Comparison of ENCODE assay signal across 14 mouse cellular contexts in genomic region chr5:117622221-117622620, GRCm38 (mm10).
DNase-seq lines count a peak whose midpoint lies in the region; ATAC-seq and TF ChIP-seq lines count a peak whose summit lies in the region.
"Had no signal": no experiment of that assay in that cellular context is flagged by ENCODE, and none has a peak within 500 bp of the region (broad histone marks: within the 10 kb centered on the region; RNA-seq: fewer than 3 reads in every experiment).

No protein-coding gene starts in this region.

- no peaks in the 10 kb centered on the region for H3K36me3 ChIP-seq in kidney, adult 2 months (ENCODE audit: control insufficient read depth, insufficient read depth, low read length)
- no peaks in the 10 kb centered on the region for H3K36me3 ChIP-seq in kidney, postnatal 0 days (ENCODE audit: insufficient read depth, low read length)
- H3K36me3 ChIP-seq in midbrain, embryonic 10.5 days = no peaks in the 10 kb centered on the region
- H3K36me3 ChIP-seq: embryonic facial prominence, embryonic 15.5 days had no signal

- no peaks in the 10 kb centered on the region for H3K9me3 ChIP-seq in kidney, postnatal 0 days (replicated peaks; ENCODE audit: low read length)
- no peaks in the 10 kb centered on the region for H3K9me3 ChIP-seq in midbrain, embryonic 10.5 days (replicated peaks)
- H3K9me3 ChIP-seq: embryonic facial prominence, embryonic 15.5 days had no signal

- peak; percentile 68 for ATAC-seq in kidney, postnatal 0 days (replicated peaks; ENCODE audit: low FRiP score, low read depth)
- ATAC-seq in monocyte, adult 5-6 weeks (replicated peaks; ENCODE audit: insufficient number of reproducible peaks, low FRiP score, low TSS enrichment, poor library complexity, severe bottlenecking) = no peak

- TF ChIP-seq POLR2A in kidney, adult 2 months (IDR thresholded peaks at IDR 0.05; ENCODE audit: low read depth, low read length) = no peak

- peak; percentile 36 for DNase-seq in kidney, adult 2 months
- no peak for DNase-seq in kidney, postnatal 14 days
- DNase-seq in brain, adult 2 months (ENCODE audit: low read depth, low spot score) = peak; percentile 75
- DNase-seq in cerebellum, adult 9-11 months = peak; percentile 49
- peak; percentile 83 for DNase-seq in kidney, postnatal 0 days (ENCODE audit: low spot score)
- DNase-seq in thymus, adult 18-20 months = no peak
- no peak for DNase-seq in midbrain, embryonic 10.5 days (ENCODE audit: low spot score)
- DNase-seq: gastrocnemius, adult 2 months; lung, postnatal 4 days; spleen, adult 18-20 months; thymus, adult 2 months had no signal

- TF ChIP-seq CTCF in kidney, adult 2 months (conservative IDR thresholded peaks at IDR 0.05; ENCODE audit: insufficient read depth, insufficient read length, low read depth, low read length) = no peak
- no peak for TF ChIP-seq CTCF in kidney, postnatal 0 days (IDR thresholded peaks at IDR 0.05; ENCODE audit: low read depth)

- 25% methylated on average over 12 of the region's 12 CpGs for whole genome bisulfite sequencing in kidney, adult 2 months
- WGBS in kidney, postnatal 0 days = 21% methylated on average over 12 of the region's 12 CpGs
- WGBS in midbrain, embryonic 10.5 days = 68% methylated on average over 12 of the region's 12 CpGs

- no peak overlapping the region for H3K9ac ChIP-seq in kidney, postnatal 0 days (ENCODE audit: low read depth, low read length)
- H3K9ac ChIP-seq: embryonic facial prominence, embryonic 15.5 days had no signal

- no peak overlapping the region for H3K27ac ChIP-seq in kidney, adult 2 months (ENCODE audit: insufficient read depth, low read depth, low read length)
- H3K27ac ChIP-seq in kidney, postnatal 0 days = no peak overlapping the region
- no peak overlapping the region for H3K27ac ChIP-seq in midbrain, embryonic 10.5 days (replicated peaks)
- H3K27ac ChIP-seq: embryonic facial prominence, embryonic 15.5 days; gastrocnemius, adult 2 months had no signal

- no peak overlapping the region for H3K4me2 ChIP-seq in kidney, postnatal 0 days (ENCODE audit: low read length)
- H3K4me2 ChIP-seq: embryonic facial prominence, embryonic 15.5 days; liver, embryonic 11.5 days had no signal

- no peaks in the 10 kb centered on the region for H3K4me1 ChIP-seq in kidney, adult 2 months (ENCODE audit: control insufficient read depth, insufficient read depth, low read length)
- no peaks in the 10 kb centered on the region for H3K4me1 ChIP-seq in kidney, postnatal 0 days (replicated peaks; ENCODE audit: insufficient read depth, low read length)
- H3K4me1 ChIP-seq in midbrain, embryonic 10.5 days = peaks cover 6% of the 10 kb centered on the region
- H3K4me1 ChIP-seq: embryonic facial prominence, embryonic 15.5 days had no signal

- H3K27me3 ChIP-seq in kidney, adult 2 months (replicated peaks; ENCODE audit: control insufficient read depth, insufficient read depth, low read length) = no peaks in the 10 kb centered on the region
- no peaks in the 10 kb centered on the region; the same call in 1 of the 2 replicates for H3K27me3 ChIP-seq in kidney, postnatal 0 days (ENCODE audit: insufficient read depth, low read length)
- H3K27me3 ChIP-seq in midbrain, embryonic 10.5 days (ENCODE audit: low read depth, poor library complexity, severe bottlenecking) = no peaks in the 10 kb centered on the region
- H3K27me3 ChIP-seq: embryonic facial prominence, embryonic 15.5 days had no signal

- H3K4me3 ChIP-seq in kidney, adult 2 months (ENCODE audit: insufficient read depth, low read depth, low read length) = no peak overlapping the region
- H3K4me3 ChIP-seq in kidney, postnatal 0 days (replicated peaks; ENCODE audit: low read depth, low read length) = no peak overlapping the region
- H3K4me3 ChIP-seq in midbrain, embryonic 10.5 days = no peak overlapping the region
- H3K4me3 ChIP-seq: embryonic facial prominence, embryonic 15.5 days; gastrocnemius, adult 2 months had no signal

Comparison
In these comparisons a context has a peak if more than half of its experiments do, and no peak if none do; other contexts are left out.
1. DNase-seq: peak in kidney, adult 2 months (single experiment), brain, adult 2 months (single experiment), cerebellum, adult 9-11 months (single experiment) and kidney, postnatal 0 days (single experiment); none in kidney, postnatal 14 days (single experiment), thymus, adult 18-20 months (0 of 2) and midbrain, embryonic 10.5 days (single experiment).